Mouse (Mus musculus): Measurements from ENCODE around the gene Zbtb20. TPM values are rescaled to one million over a fixed set of nuclear protein-coding genes. Genes with fewer than 3 reads are reported as not detected.

The Zbtb20 gene
- polyA plus RNA-seq, 1 experiment from 2014 or later, result 24.0 TPM

DNA sequence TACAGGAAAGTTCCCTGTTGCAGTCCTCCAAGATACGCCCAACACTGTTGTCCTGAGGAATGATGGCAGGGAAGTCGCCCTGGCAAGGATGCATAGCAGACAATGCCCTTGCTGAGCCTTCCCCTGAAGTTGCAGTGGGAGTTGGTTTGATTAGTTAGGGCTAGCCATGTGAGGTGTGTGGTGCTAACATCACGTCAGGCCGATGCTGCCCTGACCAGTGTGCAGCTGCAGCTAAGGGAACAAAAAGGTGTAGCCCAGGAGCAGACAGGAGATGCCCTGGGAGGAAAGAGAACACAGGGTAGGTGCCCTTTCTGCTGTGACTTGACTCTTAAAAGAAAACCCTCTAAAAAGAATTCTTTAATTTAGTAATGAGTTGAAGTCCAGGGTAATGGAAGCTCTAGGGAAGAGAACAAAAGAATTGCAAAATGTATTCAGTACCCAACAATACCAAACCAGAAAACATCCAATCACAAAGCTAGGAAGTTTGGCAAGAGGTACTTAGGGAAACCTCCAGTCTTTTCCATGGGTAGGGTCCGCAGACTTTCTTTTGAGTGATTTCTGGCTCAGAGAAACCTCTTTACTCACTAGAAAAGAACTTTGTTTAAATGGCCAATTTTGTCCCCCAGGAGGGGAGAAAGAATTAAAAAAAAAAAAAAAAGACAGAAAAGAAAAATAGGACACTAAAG, 747.8 kb downstream of the Zbtb20 start:
- Histone ChIP-seq H3K4me2 (replicated peaks) (no peak overlapping the region), H3K4me1 (peaks cover 18% of the 10 kb centered on the region; the same call in 1 of the 2 replicates), H3K27ac (replicated peaks) (no peak overlapping the region), H3K9me3 (replicated peaks) (no peaks in the 10 kb centered on the region), H3K27me3 (no peaks in the 10 kb centered on the region), H3K4me3 (replicated peaks) (no peak overlapping the region), H3K36me3 (no peaks in the 10 kb centered on the region), H3K9ac (no peak overlapping the region)
- no peak for ATAC-seq (ENCODE audit: insufficient number of reproducible peaks, low FRiP score, low TSS enrichment, low read depth)
- WGBS, result 72% methylated on average over 5 of the region's 5 CpGs

DNA sequence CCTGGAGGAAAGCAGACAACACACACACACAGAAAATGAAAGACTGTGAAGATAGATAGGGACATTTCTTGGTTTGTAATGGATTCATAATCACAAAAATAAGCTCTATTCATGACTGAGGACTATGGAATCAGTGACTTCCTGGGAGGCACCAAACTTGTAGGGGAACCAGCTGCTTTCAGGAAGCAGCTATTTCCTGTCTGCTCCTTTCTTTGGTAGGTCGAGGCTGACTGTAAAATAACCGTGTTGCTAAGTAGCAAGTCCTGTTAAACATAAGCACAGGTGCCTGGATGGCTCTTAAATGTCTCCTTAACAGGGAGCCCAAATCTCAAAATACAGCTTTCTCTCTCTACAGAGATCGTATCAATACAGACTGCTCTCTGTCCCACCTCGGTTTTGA, 749.2 kb downstream of the Zbtb20 start:
- Histone ChIP-seq H3K9ac (no peak overlapping the region), H3K4me1 (peaks cover 18% of the 10 kb centered on the region; the same call in 1 of the 2 replicates), H3K36me3 (no peaks in the 10 kb centered on the region), H3K27me3 (no peaks in the 10 kb centered on the region), H3K4me2 (replicated peaks) (no peak overlapping the region), H3K27ac (replicated peaks) (peak overlapping the region; percentile 12; the same call in 1 of the 2 replicates), H3K9me3 (replicated peaks) (no peaks in the 10 kb centered on the region), H3K4me3 (replicated peaks) (no peak overlapping the region)
- 60% methylated on average over 4 of the region's 4 CpGs for WGBS
- no peak for ATAC-seq (ENCODE audit: insufficient number of reproducible peaks, low FRiP score, low TSS enrichment, low read depth)

DNA sequence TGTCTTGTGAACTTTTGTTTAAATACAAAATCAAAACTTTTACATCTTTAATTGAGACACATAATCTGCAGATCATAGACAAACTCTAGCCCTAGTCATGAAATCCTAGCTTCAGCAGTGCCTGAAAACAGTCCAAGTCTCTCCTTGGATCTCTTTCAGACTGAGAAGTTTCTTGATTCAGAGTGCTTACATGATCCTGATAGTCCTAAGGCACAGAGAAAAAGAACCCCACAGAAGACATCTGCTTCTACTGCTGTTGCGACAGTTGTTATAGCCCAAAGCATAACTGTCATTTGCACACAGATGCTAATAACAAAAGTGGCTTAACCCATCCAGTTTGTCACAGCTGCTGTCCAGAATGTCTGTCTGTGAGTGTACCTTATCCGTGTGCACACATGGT, 749.6 kb downstream of the Zbtb20 start:
- Histone ChIP-seq H3K9me3 (replicated peaks) (no peaks in the 10 kb centered on the region), H3K4me2 (replicated peaks) (no peak overlapping the region), H3K9ac (no peak overlapping the region), H3K4me1 (peaks cover 18% of the 10 kb centered on the region; the same call in 1 of the 2 replicates), H3K27me3 (no peaks in the 10 kb centered on the region), H3K36me3 (no peaks in the 10 kb centered on the region), H3K4me3 (replicated peaks) (no peak overlapping the region), H3K27ac (replicated peaks) (peak overlapping the region; percentile 12; the same call in 1 of the 2 replicates)
- ATAC-seq (ENCODE audit: insufficient number of reproducible peaks, low FRiP score, low TSS enrichment, low read depth), result no peak
- WGBS, result 42% methylated on average over 2 of the region's 2 CpGs

DNA sequence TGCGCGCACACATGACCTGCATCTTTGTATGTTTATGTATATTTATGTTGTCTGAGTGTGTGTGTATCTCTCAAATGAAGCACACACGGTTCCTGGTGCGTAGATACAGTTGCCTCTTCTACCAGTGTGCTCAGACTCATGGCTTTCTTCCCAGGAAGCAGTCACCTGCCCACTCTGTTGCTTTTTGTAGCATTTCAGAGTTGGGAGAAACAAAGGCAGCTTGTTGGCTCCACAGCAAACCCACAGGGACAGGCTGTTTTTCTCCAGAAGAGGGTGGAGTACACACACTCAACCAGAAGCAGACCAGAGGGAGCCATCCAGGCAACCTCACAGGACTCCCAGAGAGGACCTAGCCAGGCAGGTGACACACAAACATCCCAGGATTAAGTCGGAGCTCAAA, 750.3 kb downstream of the Zbtb20 start:
- no peaks in the 10 kb centered on the region for H3K27me3 ChIP-seq
- no peaks in the 10 kb centered on the region for H3K36me3 ChIP-seq
- H3K9me3 ChIP-seq (replicated peaks), result no peaks in the 10 kb centered on the region
- no peak overlapping the region for H3K4me3 ChIP-seq (replicated peaks)
- no peak for ATAC-seq (ENCODE audit: insufficient number of reproducible peaks, low FRiP score, low TSS enrichment, low read depth)
- WGBS, result 88% methylated on average over 5 of the region's 5 CpGs
- no peak overlapping the region for H3K4me2 ChIP-seq (replicated peaks)
- no peak overlapping the region for H3K27ac ChIP-seq (replicated peaks)
- peaks cover 18% of the 10 kb centered on the region; the same call in 1 of the 2 replicates for H3K4me1 ChIP-seq
- H3K9ac ChIP-seq, result no peak overlapping the region

DNA sequence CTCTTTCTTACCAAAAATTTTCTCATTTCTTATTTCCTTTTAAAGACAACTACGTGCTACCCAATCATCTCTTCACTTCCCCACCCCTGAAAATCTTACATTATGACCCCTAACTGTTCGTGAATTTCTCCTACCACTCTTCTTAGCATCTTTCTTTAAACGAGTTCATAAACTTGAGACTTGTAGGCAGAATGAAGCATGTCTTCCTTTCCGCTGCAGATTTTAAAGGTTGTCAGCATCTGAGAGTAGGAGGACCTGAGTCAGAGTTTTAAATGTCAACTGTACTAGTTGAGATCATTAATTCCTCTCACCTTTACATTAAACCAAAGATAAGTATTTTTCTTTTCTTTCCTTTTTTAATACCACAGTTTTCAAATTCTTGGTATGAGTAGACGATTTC, 753.0 kb downstream of the Zbtb20 start:
- WGBS, result 85% methylated on average over 5 of the region's 5 CpGs
- no peaks in the 10 kb centered on the region for H3K36me3 ChIP-seq
- no peak overlapping the region for H3K4me3 ChIP-seq (replicated peaks)
- no peak overlapping the region for H3K27ac ChIP-seq (replicated peaks)
- no peak overlapping the region for H3K4me2 ChIP-seq (replicated peaks)
- no peaks in the 10 kb centered on the region for H3K9me3 ChIP-seq (replicated peaks)
- ATAC-seq (ENCODE audit: insufficient number of reproducible peaks, low FRiP score, low TSS enrichment, low read depth), result no peak
- H3K9ac ChIP-seq, result no peak overlapping the region
- 0 out of 2 replicates have a peak, but pooled peaks cover 11% of the 10 kb centered on the region for H3K4me1 ChIP-seq
- H3K27me3 ChIP-seq, result no peaks in the 10 kb centered on the region

DNA sequence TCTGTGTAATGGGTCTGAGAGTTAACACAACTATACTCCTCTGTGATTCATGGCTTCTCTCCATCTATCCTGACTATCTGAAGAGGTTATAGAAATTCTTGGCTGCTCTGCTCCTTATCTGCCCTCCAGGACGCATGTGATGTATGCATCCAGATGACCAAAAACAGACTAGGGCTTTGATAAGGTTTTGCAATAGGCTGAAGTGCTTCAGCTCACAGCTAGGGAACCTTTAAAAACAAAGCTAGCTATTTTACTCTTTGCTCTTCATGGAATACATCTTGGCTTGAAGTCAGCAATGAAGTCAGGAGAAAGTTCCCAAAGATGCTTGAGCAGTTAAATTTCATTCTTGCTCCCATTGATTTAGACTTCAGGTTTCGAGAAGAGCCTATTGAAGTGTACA, 756.1 kb downstream of the Zbtb20 start:
- Histone ChIP-seq H3K9ac (no peak overlapping the region), H3K4me2 (replicated peaks) (no peak overlapping the region), H3K27ac (replicated peaks) (no peak overlapping the region), H3K4me1 (no peaks in the 10 kb centered on the region), H3K36me3 (no peaks in the 10 kb centered on the region), H3K4me3 (replicated peaks) (no peak overlapping the region), H3K9me3 (replicated peaks) (no peaks in the 10 kb centered on the region), H3K27me3 (no peaks in the 10 kb centered on the region)
- 81% methylated on average over 2 of the region's 2 CpGs for WGBS
- ATAC-seq (ENCODE audit: insufficient number of reproducible peaks, low FRiP score, low TSS enrichment, low read depth), result no peak

DNA sequence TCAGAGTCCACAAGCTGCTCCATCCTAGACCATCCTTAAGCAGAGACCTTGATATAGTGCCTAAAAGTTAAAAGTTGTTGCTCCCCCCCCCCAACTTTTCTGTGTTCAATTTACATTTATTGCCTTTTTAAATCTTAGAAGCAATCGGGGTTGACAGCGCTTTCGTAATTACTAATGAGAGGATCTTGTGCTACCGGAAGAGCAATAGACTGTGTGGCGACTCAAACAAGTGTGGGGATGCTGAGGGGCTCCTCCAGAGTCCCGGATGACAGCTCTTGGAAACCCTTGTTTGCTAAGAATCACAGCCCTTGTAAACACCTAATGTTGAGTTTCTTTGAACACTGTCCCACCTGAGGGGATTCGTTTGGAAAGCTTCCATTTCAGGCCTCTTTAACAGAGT, 758.4 kb downstream of the Zbtb20 start:
- no peak overlapping the region for H3K9ac ChIP-seq
- H3K4me2 ChIP-seq (replicated peaks), result no peak overlapping the region
- H3K4me3 ChIP-seq (replicated peaks), result no peak overlapping the region
- H3K9me3 ChIP-seq (replicated peaks), result no peaks in the 10 kb centered on the region
- no peaks in the 10 kb centered on the region for H3K36me3 ChIP-seq
- ATAC-seq (ENCODE audit: insufficient number of reproducible peaks, low FRiP score, low TSS enrichment, low read depth), result no peak
- no peak overlapping the region for H3K27ac ChIP-seq (replicated peaks)
- WGBS, result 89% methylated on average over 7 of the region's 7 CpGs
- H3K4me1 ChIP-seq, result peaks cover 6% of the 10 kb centered on the region; the same call in 1 of the 2 replicates
- no peaks in the 10 kb centered on the region for H3K27me3 ChIP-seq

DNA sequence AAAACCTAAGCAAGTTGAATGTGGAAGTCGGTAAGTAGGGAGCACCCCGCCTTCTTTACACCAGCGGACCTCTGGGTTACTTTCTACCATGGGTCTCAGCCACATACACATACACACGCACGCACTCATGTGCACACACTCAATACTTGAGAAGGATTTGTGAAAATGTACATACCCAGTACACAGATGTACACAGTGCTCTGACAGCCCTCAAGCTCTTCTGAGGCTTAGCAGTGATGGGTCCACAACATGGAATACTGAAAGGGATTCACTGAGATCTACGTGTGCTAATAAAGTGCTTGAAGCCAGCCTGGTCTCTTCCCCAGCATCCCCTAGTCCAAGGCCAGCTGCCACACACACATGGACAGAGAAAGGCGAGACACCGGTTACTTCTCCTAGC, 761.6 kb downstream of the Zbtb20 start:
- ATAC-seq (ENCODE audit: insufficient number of reproducible peaks, low FRiP score, low TSS enrichment, low read depth), result no peak
- whole genome bisulfite sequencing, result 86% methylated on average over 8 of the region's 8 CpGs

DNA sequence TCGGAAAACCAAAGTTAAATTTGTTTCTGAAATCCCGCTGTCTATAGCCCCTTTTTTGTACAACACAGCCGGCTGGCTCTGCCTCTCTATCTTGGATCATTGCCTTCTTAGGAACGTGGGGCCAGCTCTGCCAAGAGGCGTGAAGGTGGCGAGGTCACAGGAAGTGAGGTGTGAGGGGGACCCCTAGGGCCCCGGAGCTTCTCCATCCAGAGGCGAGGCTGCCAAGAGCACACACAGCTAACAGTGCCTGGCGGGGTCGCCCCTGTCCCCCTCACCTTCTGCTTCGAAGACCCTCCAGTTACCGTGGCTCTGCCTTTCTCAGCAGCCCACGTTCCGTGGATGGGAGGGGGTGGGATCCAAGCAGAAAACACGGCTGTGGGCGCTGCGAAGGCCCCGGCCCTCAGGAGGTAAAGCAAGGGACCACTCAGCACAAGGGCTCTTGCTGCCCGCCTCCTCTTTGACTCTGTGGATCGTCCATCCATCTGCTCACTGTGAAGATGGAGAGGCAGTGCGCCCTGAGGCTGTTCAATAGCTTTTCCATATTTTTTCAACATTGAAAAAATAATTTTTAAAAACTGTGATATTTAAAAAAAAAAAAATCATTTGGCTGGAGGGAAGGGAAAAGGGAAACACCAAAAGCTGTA, 762.8 kb downstream of the Zbtb20 start:
- Histone ChIP-seq H3K27ac (replicated peaks) (peak overlapping the region; percentile 56; the same call in 1 of the 2 replicates), H3K36me3 (no peaks in the 10 kb centered on the region), H3K9ac (no peak overlapping the region), H3K4me1 (peaks cover 6% of the 10 kb centered on the region; the same call in 1 of the 2 replicates), H3K27me3 (no peaks in the 10 kb centered on the region), H3K9me3 (replicated peaks) (no peaks in the 10 kb centered on the region), H3K4me2 (replicated peaks) (0 out of 2 replicates have a peak overlapping the region, but pooled peaks have one; percentile 8), H3K4me3 (replicated peaks) (no peak overlapping the region)
- ATAC-seq (ENCODE audit: insufficient number of reproducible peaks, low FRiP score, low TSS enrichment, low read depth), result no peak
- 63% methylated on average over 21 of the region's 21 CpGs for WGBS

More for the DNA sequence above, 761.6 kb downstream of the Zbtb20 start:
- Histone ChIP-seq H3K4me1 (peaks cover 6% of the 10 kb centered on the region; the same call in 1 of the 2 replicates), H3K9ac (no peak overlapping the region), H3K4me3 (replicated peaks) (no peak overlapping the region), H3K9me3 (replicated peaks) (no peaks in the 10 kb centered on the region), H3K27me3 (no peaks in the 10 kb centered on the region), H3K27ac (replicated peaks) (no peak overlapping the region), H3K36me3 (no peaks in the 10 kb centered on the region), H3K4me2 (replicated peaks) (no peak overlapping the region)

DNA sequence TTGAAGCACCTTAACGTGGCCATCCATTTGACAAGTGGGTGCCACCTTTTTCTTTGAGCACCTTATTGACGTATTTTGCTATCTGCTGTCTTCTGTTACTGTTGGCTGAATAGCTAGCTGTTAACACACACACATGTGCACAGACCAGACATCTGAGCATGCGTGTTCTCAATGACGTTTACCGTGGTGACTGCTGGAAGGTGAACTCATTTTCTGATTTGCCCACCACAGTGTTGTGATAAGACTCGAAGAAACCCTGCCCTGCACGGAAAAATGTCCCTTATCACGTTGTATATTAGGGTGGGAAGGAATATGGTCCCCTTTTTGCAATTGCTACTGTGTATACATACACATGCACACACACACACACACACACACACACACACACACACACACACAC, 765.5 kb downstream of the Zbtb20 start:
- WGBS, result 84% methylated on average over 8 of the region's 8 CpGs

DNA sequence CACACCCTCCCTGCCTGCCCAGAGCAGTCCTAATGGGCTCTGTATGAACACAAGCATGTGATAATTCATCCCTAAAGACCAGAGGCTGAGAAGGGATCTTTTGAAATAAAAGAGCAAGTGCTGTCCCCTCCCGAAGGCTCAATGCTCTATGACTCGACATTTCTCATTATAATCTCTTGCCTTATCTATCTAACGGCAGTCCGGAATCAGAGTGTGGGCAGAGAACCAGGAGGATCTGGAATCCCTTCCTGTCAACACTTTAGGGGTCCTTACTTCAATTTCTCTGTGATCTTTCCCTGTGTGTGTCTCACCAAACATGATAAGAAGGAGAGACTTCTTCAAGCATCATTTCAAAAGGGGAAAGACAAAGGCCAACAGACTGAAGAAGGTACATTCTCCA, 770.2 kb downstream of the Zbtb20 start:
- Histone ChIP-seq H3K36me3 (no peaks in the 10 kb centered on the region), H3K27me3 (no peaks in the 10 kb centered on the region), H3K4me3 (replicated peaks) (no peak overlapping the region), H3K4me1 (no peaks in the 10 kb centered on the region), H3K4me2 (replicated peaks) (no peak overlapping the region), H3K9ac (no peak overlapping the region), H3K9me3 (replicated peaks) (no peaks in the 10 kb centered on the region), H3K27ac (replicated peaks) (no peak overlapping the region)
- no peak for ATAC-seq (ENCODE audit: insufficient number of reproducible peaks, low FRiP score, low TSS enrichment, low read depth)
- WGBS, result 79% methylated on average over 4 of the region's 4 CpGs

More for the DNA sequence above, 765.5 kb downstream of the Zbtb20 start:
- no peaks in the 10 kb centered on the region for H3K27me3 ChIP-seq
- H3K4me2 ChIP-seq (replicated peaks), result no peak overlapping the region
- ATAC-seq (ENCODE audit: insufficient number of reproducible peaks, low FRiP score, low TSS enrichment, low read depth), result no peak
- no peak overlapping the region for H3K9ac ChIP-seq
- H3K9me3 ChIP-seq (replicated peaks), result no peaks in the 10 kb centered on the region
- H3K4me3 ChIP-seq (replicated peaks), result no peak overlapping the region
- H3K36me3 ChIP-seq, result no peaks in the 10 kb centered on the region
- peaks cover 6% of the 10 kb centered on the region; the same call in 1 of the 2 replicates for H3K4me1 ChIP-seq
- no peak overlapping the region for H3K27ac ChIP-seq (replicated peaks)

All from embryonic facial prominence, embryonic 15.5 days (tissue).